Mouse (Mus musculus): ENCODE data around the gene Trim71. TPM values are rescaled to one million over a fixed set of nuclear protein-coding genes. Genes with fewer than 3 reads are reported as not detected.

The Trim71 gene
- not detected for total RNA-seq (2021)
- long read RNA-seq, experiment 1, result 0 reads
- long read RNA-seq, experiment 2, result 0 reads

GRCm38 (mm10) chr9:114563761-114564606, at the start of gene Trim71:
Gene Trim71 (minus strand): TSS chr9:114564369.
- no peak for DNase-seq (ENCODE audit: low spot score in 2 of 2)

GRCm38 (mm10) chr9:114613026-114613425, 48.9 kb upstream of the Trim71 start:
- DNase-seq (ENCODE audit: low spot score in 2 of 2), result no peak

DNA sequence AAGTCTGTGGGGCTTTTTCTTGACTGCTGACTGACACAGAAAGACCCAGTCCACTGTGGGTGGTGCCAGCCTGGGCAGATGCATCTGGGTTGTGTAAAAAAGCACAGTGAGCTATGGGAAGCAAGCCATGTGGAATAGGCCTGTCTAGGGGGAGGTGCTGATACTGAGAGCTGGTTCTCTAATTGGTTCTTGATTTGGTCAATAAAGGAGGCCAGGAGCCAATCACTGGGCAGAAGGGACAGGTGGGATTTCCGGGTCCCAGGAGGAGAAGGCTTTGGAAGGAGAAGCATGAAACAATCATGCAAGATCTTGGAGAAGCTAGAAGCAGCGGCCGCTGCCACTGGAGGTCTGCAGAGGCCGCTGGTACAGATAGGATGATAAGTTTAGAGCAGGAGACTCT, 48.4 kb upstream of the Trim71 start:
- no peak for DNase-seq (ENCODE audit: low spot score in 2 of 2)

DNA sequence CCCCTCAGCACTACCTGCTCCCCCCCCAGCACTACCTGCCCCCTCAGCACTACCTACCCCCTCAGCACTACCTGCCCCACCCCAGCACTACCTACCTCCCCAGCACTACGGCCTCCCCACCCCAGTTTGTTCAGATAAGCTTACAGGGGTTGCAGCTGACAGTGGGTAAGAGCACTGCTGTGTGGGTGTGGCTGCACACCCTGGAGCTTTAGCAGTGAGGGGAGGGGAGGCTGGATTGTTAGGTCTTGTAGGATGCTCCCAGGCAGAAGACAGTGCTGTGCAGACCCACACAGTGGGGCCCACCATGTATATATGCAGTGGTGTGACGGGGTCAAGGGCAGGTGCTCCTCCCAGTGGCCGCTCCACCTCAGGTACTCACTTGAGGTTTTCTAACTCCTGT, 46.1 kb upstream of the Trim71 start:
- no peak for DNase-seq (ENCODE audit: low spot score in 2 of 2)

DNA sequence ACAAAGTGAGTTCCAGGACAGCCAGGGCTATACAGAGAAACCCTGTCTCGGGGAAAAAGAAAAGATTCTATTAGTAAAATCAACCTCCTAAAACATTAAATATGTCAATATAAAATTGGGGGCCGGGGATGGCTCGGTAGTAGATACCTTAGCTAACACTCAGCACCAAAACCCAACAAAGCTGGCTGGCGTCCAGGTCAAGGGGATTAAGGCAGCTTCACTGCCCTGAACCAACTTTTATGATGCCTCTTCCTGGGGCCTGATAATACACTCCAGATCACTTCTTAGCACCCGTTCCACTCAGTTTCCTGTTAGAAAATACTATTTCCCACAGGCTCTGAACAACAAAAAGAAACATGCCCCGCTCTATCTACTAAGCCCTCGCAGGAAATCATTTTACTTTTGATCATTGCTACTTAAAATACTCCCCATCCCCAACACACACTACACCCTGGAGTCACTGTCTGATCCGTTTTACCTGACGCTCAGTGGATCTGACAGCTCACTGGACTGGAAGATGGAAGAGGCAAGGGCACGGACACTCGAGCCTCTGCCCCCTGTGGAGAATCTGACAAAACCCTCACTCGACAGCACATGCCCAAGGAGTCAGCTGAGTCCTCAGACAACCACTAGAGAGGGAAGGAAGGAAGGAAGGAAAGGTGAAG, 39.8 kb upstream of the Trim71 start:
- DNase-seq (ENCODE audit: low spot score in 2 of 2), result no peak

- no peak for DNase-seq (ENCODE audit: low spot score in 2 of 2)
Observed at GRCm38 (mm10) chr9:114601096-114601495, 36.9 kb upstream of the Trim71 start.

DNA sequence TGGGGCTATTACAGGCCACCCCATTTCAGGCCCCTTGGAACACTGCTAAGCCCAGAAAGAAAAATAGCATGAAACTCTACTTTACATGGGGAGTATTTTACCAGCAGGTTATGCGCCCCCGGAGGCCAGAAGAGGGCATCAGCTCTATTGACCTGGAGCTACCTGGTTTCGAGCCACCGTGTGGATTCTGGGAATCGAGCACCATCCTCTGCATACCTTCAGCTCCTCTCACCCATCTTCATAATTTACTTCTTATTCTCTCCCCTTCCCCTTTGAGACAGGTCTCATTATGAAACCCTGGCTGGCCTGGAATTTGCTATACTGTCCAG, 20.8 kb upstream of the Trim71 start:
- DNase-seq (ENCODE audit: low spot score in 2 of 2), result no peak

DNA sequence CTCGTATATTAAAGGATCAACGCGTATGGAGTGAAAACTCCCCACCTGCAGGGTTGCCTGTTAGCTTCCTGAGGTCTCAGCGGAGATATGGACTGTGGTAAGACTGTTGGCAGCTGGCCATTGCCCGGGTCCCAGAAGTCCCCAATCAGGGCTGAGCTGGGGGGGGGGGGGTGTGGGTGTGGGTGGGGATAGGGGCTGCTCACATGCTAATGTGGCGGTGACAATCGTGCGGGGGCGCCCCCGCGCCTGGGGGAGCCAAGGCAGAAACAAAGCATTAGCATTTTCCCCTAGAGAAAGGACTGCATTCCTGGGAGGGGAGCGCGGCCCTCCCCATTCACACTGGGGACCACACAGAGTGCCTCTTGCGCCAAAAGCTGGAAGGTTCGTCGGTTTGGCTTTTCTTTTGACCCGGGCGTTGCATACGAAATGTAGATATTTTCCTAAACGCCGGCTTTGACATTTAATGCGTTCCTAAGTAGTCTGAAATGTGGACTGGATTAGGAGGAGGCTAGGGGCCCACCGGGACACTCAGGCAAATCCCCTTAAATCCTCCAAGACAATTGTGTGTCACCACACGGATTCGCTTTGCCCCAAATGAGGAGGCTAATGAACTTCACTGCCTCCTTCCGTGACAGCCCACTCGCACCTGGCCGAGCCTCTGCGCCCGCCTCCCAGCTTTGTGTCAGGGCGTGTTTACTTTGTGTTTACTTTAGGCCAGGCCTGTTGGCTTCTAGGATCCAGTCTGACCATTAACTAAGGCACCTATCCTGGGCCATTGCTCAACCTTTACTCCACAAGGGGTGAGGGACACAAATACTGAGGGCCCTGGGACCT, 20.2 kb upstream of the Trim71 start:
- DNase-seq (ENCODE audit: low spot score in 2 of 2), result peak in 1 of 2 experiments; percentile 26

DNA sequence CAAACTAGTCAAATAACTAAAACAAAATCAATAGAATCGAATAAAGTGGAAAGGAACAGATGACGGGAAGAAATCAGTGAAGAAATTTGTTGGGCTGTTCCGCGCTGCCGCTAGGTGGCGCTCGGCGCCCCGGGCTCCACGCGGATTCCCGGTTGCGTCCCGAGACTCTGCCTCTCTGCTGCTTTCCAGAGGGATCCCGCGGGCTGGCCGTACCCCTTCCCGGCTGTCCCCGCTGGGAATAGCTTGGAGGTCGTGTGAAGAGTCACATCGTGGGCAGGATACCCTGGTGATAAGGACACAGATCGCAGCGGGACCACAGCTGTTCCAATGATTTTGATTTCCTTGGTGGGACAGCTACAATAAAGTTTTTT, 19.6 kb upstream of the Trim71 start:
- peak; percentile 70 to 76 for DNase-seq (ENCODE audit: low spot score in 2 of 2)

DNA sequence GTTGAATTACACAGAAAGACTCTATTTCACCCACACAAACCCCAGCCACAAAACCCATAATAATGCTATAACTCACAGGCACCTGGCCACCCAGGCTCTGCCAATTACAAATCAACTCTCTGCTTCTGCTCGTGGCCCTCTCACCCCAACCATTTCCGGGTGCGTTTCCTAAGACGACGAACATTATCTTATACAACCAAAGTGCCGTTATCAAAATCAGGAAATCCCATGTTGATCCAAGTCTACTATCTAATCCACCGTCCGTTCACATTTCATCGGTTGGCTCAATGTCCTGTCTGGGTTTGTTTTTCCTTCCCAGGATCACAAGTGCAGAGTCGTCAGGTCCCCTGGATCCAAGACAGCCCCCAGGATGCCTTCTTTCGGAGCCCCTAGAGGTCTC, 14.5 kb upstream of the Trim71 start:
- no peak for DNase-seq (ENCODE audit: low spot score in 2 of 2)

GRCm38 (mm10) chr9:114576001-114576400, 11.8 kb upstream of the Trim71 start:
- DNase-seq (ENCODE audit: low spot score in 2 of 2), result no peak

GRCm38 (mm10) chr9:114573528-114573927, 9.4 kb upstream of the Trim71 start:
- no peak for DNase-seq (ENCODE audit: low spot score in 2 of 2)

- DNase-seq (ENCODE audit: low spot score in 2 of 2), result no peak
Observed at GRCm38 (mm10) chr9:114568682-114569474, 4.7 kb upstream of the Trim71 start.

DNA sequence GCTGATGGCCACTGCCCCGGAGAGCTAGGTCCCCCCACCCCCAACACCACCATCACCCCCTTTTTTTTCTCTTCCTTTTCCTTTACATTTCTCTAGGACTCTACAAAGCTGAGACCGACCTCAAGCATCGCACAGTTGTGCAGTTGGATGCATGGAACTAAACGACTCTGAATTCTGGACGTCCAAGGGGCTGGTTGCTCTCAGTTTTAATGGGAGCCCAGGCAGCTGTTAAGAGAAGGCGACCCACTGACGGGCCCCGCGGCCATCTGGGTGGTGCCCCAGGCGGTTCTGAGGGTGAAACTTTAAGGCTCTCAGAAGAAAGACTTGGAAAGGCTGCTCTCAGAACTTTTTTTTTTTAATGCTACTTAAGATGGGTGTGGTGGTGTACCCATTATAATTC, 498 bp upstream of the Trim71 start:
- no peak for DNase-seq (ENCODE audit: low spot score in 2 of 2)

DNA sequence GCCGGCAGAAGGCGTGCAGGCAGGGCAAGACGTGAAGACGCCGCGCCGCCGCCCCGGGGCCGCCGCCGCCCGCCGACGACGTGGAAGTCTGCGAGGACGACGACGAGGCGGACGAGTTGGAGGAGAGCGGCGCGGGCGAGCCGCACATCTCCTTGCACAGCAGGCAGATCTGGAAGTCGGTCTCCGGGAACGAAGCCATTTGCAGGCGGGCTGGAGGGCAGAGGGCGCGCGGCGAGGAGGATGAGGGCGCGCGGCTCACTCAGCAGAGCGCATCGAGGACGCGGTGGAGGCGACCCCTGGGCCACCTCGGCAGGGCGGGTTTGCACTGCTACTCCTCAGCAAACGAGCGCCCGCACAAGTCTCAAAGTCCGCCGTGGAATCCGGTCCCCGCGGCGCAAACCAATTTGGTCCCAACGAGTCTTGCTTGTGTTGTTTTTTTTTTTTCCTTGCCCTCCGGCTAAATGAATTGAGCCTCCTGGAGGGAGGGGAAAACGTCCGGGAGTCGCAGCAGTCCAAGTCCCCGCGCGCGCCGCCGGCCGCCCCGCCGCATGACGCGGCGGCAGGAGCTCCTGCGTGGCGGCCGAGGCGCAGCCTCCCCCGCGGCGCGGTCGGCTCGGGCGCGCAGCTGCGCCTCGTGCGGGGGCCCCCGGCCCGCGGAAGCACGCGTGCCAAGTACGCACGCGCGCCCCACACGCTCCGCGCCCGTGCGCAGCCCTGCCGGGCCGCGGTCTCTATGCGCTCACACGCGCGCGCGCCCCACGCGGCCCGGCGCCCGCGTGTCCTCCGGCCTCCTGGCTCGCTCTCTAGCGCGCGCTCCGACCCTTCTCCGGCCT, 1.0 kb downstream of the Trim71 start:
- no peak for DNase-seq (ENCODE audit: low spot score in 2 of 2)

DNA sequence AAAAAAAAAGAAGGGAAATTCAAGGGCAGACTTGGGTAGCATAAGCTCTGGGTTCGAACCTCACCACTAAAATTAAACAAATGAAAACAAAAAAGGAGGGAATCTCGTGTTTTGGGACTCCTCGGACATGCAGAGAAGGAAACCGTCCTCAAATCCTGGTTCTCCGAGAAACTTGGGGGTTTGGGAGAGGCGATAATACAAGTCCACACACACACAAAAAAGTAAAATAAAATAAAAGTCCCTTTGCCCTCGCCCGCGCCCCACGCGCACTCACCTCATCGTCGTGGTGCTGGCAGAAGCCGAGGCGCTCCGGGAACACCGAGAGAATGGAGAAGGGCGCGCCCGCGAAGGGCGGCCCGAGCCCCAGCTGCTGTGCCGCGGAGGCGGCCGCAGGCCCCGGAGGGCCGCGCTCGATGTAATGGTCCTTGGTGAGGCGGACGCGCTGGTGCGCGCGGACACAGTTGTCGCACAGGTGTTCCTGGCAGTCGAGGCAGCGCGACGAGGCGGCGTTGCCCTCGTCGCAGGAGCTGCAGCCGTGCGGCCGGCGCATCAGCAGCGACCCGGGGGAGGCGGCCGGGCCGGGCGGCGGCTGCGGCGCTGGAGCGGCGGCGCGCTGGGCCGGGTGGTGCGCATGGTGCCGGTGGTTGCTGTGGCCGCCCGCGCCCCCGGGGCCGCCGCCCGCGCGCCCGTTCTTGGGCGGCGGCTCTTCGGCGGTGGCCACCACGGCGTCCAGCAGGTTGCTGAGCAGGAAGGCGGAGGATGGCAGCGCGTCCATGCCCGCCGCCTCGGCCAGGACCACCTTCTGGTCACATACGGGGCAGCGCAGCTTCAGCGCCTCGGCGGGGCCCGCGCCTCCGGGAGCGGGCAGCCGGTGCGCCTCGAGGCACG, 1.9 kb downstream of the Trim71 start:
- no peak for DNase-seq (ENCODE audit: low spot score in 2 of 2)

DNA sequence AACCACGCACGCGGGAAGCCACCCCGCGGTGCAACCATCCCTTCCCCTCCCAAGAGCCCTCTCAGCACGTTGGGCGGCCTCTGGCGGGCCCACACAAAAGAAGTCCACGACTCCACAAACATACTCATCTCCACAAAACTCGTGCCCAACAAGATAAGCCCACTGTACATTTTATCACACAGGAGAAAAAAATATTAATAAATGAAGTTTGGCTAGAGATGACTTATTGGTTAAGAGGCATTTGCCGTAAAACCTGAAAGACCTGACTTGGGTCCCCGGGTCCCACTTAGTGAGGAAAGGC, 2.5 kb downstream of the Trim71 start:
- no peak for DNase-seq (ENCODE audit: low spot score in 2 of 2)

DNA sequence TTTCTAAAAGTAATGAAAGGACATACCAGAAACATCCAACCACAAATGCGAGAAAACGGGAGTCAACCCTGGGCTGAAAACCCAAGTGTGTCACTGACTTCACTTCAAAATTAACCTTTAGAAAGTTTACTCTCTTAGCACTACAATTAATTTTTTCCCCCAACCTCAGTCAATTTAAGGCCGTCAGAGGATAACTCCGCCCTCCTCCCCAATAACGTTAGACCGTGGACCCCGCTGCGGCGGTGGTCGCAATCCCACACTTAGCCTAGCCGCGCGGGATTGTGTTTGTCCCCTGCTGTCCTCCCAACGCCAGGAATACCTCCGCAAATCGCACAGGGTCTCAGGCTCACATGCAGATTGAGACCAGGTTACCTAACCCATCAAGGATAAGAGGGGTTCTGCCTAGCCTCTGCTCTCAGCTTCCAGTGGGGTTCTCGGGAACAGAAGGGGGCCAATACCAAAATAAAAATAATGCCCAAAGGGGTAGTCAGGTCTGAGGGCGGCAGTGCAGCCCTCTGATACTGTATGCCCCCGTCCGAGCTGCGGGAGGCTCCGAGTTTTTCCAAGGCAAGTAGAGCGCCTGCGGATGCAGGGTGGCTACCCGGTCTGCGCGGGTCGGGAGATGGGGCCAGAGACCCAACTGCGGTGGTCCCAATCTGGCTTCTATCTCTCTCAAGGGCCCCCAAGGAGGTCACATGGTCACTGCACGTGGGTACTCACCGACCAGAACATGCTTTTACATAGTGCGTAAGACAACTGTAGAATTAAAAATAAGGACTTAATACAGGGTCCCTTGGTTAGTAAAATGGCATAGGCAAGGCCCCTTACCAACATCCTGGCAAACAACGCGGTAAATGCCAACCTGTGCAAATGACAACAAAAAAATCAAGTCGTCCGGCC, 3.1 kb downstream of the Trim71 start:
- DNase-seq (ENCODE audit: low spot score in 2 of 2), result no peak

All from adrenal gland, adult 18-20 months (tissue).